Mouse (Mus musculus): ENCODE measurements at regions not wholly inside any gene's neighbourhood (a gene's known extent, or its start where the extent isn't known, plus 50 kb on each side); places are given as distances from the start of the nearest gene placed in this dataset.

GRCm38 (mm10) chr3:154393626-154394025 lies 63.2 kb upstream of the Lhx8 start:
- no peak for DNase-seq
- intact Hi-C loops (cut with DNase I), result no loop called here

GRCm38 (mm10) chr3:154391629-154392028 lies 61.2 kb upstream of the Lhx8 start:
- intact Hi-C loops (cut with DNase I), result no loop called here

GRCm38 (mm10) chr3:154388656-154389055 lies 58.2 kb upstream of the Lhx8 start:
- DNase-seq, result no peak
- intact Hi-C loops (cut with DNase I), result no loop called here

More at GRCm38 (mm10) chr3:154391629-154392028, 61.2 kb upstream of the Lhx8 start:
- no peak for DNase-seq

GRCm38 (mm10) chr3:154387271-154387670 lies 56.8 kb upstream of the Lhx8 start:
- intact Hi-C loops (cut with DNase I), result no loop called here
- DNase-seq, result no peak

- DNase-seq, result peak; percentile 55
- intact Hi-C loops (cut with DNase I), result no loop called here
These were observed 55.4 kb upstream of the Lhx8 start for GRCm38 (mm10) chr3:154385831-154386312.

- intact Hi-C loops (cut with DNase I), result no loop called here
- peak; percentile 55 for DNase-seq
These were observed 52.4 kb upstream of the Lhx8 start for GRCm38 (mm10) chr3:154382811-154383210.

- no peak for DNase-seq
These were observed 51.1 kb upstream of the Lhx8 start for GRCm38 (mm10) chr3:154381561-154381960.

More at GRCm38 (mm10) chr3:154381561-154381960, 51.1 kb upstream of the Lhx8 start:
- intact Hi-C loops (cut with DNase I), result no loop called here

Measured in left cerebral cortex, postnatal 4 days (tissue).